Mouse (Mus musculus): ENCODE data around the gene Speg.

The Speg gene

GRCm38 (mm10) chr1:75365510-75366137 lies 9.5 kb upstream of the Speg start:
- no peak for DNase-seq (ENCODE audit: low read depth, low spot score)

GRCm38 (mm10) chr1:75369360-75369983 lies 5.6 kb upstream of the Speg start:
- no peak for DNase-seq (ENCODE audit: low read depth, low spot score)

DNA sequence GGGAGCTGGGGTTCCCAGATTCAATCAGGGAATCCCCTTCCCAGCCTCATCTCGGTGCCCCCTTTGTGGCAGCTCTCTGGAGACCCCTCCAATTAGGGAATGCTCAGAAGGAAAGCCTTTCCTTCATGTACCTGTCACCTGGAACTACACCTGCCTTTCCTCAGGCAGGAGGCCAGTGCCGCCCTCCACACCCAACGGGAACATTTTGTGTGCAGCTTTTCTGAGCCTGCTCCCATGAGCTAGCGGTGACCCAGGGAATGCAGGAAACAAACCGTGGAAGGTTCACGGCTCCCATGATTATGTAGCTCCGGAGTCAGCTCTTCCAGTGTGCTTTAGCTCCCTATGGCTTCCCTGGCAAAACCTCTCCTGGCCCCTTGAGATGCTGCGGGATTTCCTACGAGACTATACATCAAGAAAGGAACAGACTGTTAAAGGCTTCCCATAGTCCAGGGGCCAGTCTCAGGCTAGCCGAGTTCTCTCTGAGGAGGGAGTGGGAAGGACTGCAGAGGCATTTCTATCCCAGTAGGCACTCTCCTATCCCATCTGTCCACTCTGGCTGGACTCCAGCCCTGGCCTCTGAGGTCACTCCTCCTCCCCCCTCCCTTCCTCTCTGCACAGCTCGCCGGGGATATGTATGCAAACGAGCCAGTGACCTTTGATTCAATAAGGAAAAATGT lies 5.0 kb upstream of the Speg start:
- no peak for DNase-seq (ENCODE audit: low read depth, low spot score)

GRCm38 (mm10) chr1:75371317-75372095 lies 3.6 kb upstream of the Speg start:
- no peak for DNase-seq (ENCODE audit: low read depth, low spot score)

GRCm38 (mm10) chr1:75372450-75372849 lies 2.6 kb upstream of the Speg start:
- no peak for DNase-seq (ENCODE audit: low read depth, low spot score)

GRCm38 (mm10) chr1:75373276-75373675 lies 1.8 kb upstream of the Speg start:
- no peak for DNase-seq (ENCODE audit: low read depth, low spot score)

DNA sequence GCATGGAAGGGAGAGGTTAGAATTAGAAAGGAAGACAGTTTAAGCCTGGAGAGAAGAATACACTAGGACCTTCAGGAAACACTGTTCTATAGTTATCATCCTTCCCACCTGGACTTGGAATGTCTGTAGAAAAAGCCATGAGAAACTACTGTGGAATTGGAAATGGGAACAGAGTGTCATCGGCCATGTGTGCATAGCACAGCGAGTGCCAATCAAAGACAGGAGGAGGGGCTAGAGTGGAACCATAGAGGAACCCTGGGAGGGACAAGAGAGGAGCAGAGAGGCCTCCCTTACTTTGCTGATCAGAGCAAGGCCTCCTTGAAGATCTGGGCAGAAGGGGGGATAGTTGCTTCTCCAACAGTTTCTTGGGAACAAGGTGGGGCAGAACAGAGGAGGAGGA lies 4.1 kb downstream of the Speg start:
- no peak for DNase-seq (ENCODE audit: low read depth, low spot score)

GRCm38 (mm10) chr1:75379931-75380330 lies 4.8 kb downstream of the Speg start:
- DNase-seq (ENCODE audit: low read depth, low spot score), result no peak

GRCm38 (mm10) chr1:75380951-75381350 lies 5.9 kb downstream of the Speg start:
- DNase-seq (ENCODE audit: low read depth, low spot score), result no peak

- no peak for DNase-seq (ENCODE audit: low read depth, low spot score)
These were observed 6.6 kb downstream of the Speg start for GRCm38 (mm10) chr1:75381482-75382355.

GRCm38 (mm10) chr1:75382356-75383071 lies 7.4 kb downstream of the Speg start:
- DNase-seq (ENCODE audit: low read depth, low spot score), result no peak

- no peak for DNase-seq (ENCODE audit: low read depth, low spot score)
These were observed 9.5 kb downstream of the Speg start for GRCm38 (mm10) chr1:75384470-75385141.

DNA sequence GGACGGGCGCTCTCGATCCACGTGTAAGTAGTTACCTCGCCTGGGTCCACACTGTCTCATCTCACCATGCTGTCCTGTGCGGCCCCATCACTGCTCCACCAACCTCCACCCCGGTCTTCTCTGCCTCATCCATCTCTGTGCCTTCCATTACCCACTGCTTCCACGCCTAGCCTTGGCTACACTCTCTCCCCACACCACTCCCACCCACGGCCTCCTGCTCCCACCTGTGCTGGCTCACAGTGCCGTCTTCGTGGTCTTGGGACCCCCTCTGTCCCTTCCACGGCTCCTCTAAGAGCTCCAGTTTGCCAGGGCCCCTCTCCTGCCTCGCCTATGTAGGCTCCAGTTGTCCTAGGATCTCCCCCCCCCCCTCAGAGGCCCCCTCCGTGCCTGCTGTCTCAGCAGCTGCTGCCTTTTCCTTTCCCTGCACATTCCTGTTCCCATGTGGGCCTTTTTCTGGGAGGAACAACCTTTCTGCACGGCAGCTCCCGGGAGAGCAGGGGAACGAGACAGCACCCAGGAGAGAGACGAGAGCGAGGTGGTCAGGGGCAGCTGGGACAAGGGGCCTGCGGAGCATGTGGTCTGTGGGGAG lies 10.1 kb downstream of the Speg start:
- no peak for DNase-seq (ENCODE audit: low read depth, low spot score)

- DNase-seq (ENCODE audit: low read depth, low spot score), result no peak
These were observed 11.1 kb downstream of the Speg start for GRCm38 (mm10) chr1:75386149-75386548.

- no peak for DNase-seq (ENCODE audit: low read depth, low spot score)
These were observed 12.4 kb downstream of the Speg start for GRCm38 (mm10) chr1:75387469-75387928.

DNA sequence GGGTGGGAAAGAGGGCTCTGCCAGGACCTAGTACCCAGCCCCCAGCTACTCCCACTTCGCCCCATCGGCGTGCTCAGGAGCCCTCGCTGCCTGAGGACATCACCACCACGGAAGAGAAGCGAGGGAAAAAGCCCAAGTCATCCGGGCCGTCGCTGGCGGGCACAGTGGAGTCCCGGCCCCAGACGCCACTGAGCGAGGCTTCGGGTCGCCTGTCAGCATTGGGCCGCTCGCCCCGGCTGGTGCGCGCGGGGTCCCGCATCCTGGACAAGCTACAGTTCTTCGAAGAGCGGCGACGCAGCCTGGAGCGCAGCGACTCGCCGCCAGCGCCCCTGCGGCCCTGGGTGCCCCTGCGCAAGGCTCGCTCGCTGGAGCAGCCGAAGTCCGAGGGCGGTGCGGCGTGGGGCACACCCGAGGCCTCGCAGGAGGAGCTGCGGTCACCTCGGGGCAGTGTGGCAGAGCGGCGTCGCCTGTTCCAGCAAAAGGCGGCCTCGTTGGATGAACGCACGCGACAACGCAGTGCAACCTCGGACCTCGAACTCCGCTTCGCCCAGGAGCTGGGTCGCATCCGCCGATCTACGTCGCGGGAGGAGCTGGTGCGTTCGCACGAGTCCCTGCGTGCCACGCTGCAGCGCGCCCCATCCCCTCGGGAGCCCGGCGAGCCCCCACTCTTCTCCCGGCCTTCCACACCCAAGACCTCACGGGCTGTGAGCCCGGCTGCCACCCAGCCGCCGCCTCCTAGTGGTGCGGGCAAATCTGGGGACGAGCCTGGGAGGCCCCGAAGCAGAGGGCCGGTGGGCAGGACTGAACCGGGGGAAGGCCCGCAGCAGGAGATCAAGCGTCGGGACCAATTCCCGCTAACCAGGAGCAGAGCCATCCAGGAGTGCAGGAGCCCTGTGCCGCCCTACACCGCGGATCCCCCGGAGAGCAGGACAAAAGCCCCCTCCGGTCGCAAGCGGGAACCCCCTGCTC lies 13.1 kb downstream of the Speg start:
- no peak for DNase-seq (ENCODE audit: low read depth, low spot score)

- no peak for DNase-seq (ENCODE audit: low read depth, low spot score)
These were observed 13.9 kb downstream of the Speg start for GRCm38 (mm10) chr1:75388898-75389515.

DNA sequence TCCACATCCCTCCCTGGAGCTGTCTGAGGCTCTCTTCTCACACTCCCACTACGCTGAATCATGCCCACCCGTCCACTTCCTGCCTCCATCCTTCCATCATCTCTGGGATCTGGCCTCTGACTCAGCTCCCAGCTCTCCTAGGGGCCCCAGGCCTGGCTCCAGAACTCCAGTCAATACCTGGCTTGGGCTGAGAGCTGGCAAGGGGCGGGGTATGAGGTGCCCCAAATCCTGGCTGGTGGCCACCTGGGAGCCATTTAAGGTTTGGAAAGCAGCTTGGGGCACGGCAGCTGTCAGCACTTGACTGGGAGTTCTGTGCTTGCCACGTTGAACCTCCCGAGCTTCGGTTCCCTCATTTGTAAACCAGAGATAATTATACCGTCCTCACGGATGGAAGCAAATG lies 18.0 kb downstream of the Speg start:
- no peak for DNase-seq (ENCODE audit: low read depth, low spot score)
